Mouse (Mus musculus): ENCODE measurements around the gene Kras. TPM values are rescaled to one million over a fixed set of nuclear protein-coding genes. Genes with fewer than 3 reads are reported as not detected.

Gene Kras
- total RNA-seq, 2 experiments from 2014 or later = 78.2 to 89.0 TPM

- intact Hi-C loops (cut with DNase I) = loop anchor here (1.0 to 5.0 kb wide), 2 partner anchors 56 to 90 kb away; no protein-coding TSS in a partner anchor
Observed at GRCm38 (mm10) chr6:145250820-145251219, 781 bp upstream of the Kras start.

GRCm38 (mm10) chr6:145249291-145250184, 501 bp downstream of the Kras start:
- intact Hi-C loops (cut with DNase I) = loop anchor here (1.0 to 5.0 kb wide), 2 partner anchors 58 to 92 kb away; no protein-coding TSS in a partner anchor
- DNase-seq (ENCODE audit: low spot score in 2 of 2) = peak; percentile 56 to 60

More at GRCm38 (mm10) chr6:145250820-145251219, 781 bp upstream of the Kras start:
- peak; percentile 46 to 51 for DNase-seq (ENCODE audit: low spot score in 2 of 2)

GRCm38 (mm10) chr6:145247886-145248285, 2.2 kb downstream of the Kras start:
- DNase-seq (ENCODE audit: low spot score in 2 of 2) = no peak
- intact Hi-C loops (cut with DNase I) = no loop called here

- intact Hi-C loops (cut with DNase I) = no loop called here
- no peak for DNase-seq (ENCODE audit: low spot score in 2 of 2)
Observed at GRCm38 (mm10) chr6:145246841-145247240, 3.2 kb downstream of the Kras start.

- intact Hi-C loops (cut with DNase I) = no loop called here
- no peak for DNase-seq (ENCODE audit: low spot score in 2 of 2)
Observed at GRCm38 (mm10) chr6:145242521-145242920, 7.5 kb downstream of the Kras start.

- intact Hi-C loops (cut with DNase I) = no loop called here
- no peak for DNase-seq (ENCODE audit: low spot score in 2 of 2)
Observed at GRCm38 (mm10) chr6:145240285-145240684, 9.8 kb downstream of the Kras start.

- intact Hi-C loops (cut with DNase I) = no loop called here
- DNase-seq (ENCODE audit: low spot score in 2 of 2) = no peak
Observed at GRCm38 (mm10) chr6:145237148-145237547, 12.9 kb downstream of the Kras start.

- intact Hi-C loops (cut with DNase I) = no loop called here
- DNase-seq (ENCODE audit: low spot score in 2 of 2) = no peak
Observed at GRCm38 (mm10) chr6:145235367-145235766, 14.7 kb downstream of the Kras start.

GRCm38 (mm10) chr6:145234391-145234790, 15.6 kb downstream of the Kras start:
- no peak for DNase-seq (ENCODE audit: low spot score in 2 of 2)
- intact Hi-C loops (cut with DNase I) = no loop called here

- no peak for DNase-seq (ENCODE audit: low spot score in 2 of 2)
- intact Hi-C loops (cut with DNase I) = no loop called here
Observed at GRCm38 (mm10) chr6:145226296-145226695, 23.7 kb downstream of the Kras start.

GRCm38 (mm10) chr6:145224246-145224645, 25.8 kb downstream of the Kras start:
- intact Hi-C loops (cut with DNase I) = no loop called here

GRCm38 (mm10) chr6:145215826-145216225, 34.2 kb downstream of the Kras start:
- intact Hi-C loops (cut with DNase I) = no loop called here
- DNase-seq (ENCODE audit: low spot score in 2 of 2) = no peak

More at GRCm38 (mm10) chr6:145224246-145224645, 25.8 kb downstream of the Kras start:
- no peak for DNase-seq (ENCODE audit: low spot score in 2 of 2)

- intact Hi-C loops (cut with DNase I) = no loop called here
Observed at GRCm38 (mm10) chr6:145213916-145214315, 36.1 kb downstream of the Kras start.

GRCm38 (mm10) chr6:145211376-145212305, 38.4 kb downstream of the Kras start:
- DNase-seq (ENCODE audit: low spot score in 2 of 2) = no peak
- intact Hi-C loops (cut with DNase I) = no loop called here

More at GRCm38 (mm10) chr6:145213916-145214315, 36.1 kb downstream of the Kras start:
- no peak for DNase-seq (ENCODE audit: low spot score in 2 of 2)

- intact Hi-C loops (cut with DNase I) = no loop called here
- peak; percentile 97 to 98 for DNase-seq (ENCODE audit: low spot score in 2 of 2)
Observed at GRCm38 (mm10) chr6:145210816-145211338, 39.2 kb downstream of the Kras start, which contains the start of the genes Casc1 and Etfrf1. Casc1 (minus strand) TSS chr6:145211005. Etfrf1 (plus strand) TSS chr6:145211134.

- DNase-seq (ENCODE audit: low spot score in 2 of 2) = no peak
- intact Hi-C loops (cut with DNase I) = no loop called here
Observed at GRCm38 (mm10) chr6:145210056-145210680, 39.9 kb downstream of the Kras start.

GRCm38 (mm10) chr6:145205142-145205541, 44.9 kb downstream of the Kras start:
- no peak for DNase-seq (ENCODE audit: low spot score in 2 of 2)
- intact Hi-C loops (cut with DNase I) = no loop called here

GRCm38 (mm10) chr6:145204440-145204839, 45.6 kb downstream of the Kras start:
- intact Hi-C loops (cut with DNase I) = no loop called here
- DNase-seq (ENCODE audit: low spot score in 2 of 2) = no peak

- intact Hi-C loops (cut with DNase I) = no loop called here
- no peak for DNase-seq (ENCODE audit: low spot score in 2 of 2)
Observed at GRCm38 (mm10) chr6:145202432-145203125, 47.5 kb downstream of the Kras start.
